Comparison of ENCODE assay signal across 8 mouse cellular contexts in the genomic region with DNA sequence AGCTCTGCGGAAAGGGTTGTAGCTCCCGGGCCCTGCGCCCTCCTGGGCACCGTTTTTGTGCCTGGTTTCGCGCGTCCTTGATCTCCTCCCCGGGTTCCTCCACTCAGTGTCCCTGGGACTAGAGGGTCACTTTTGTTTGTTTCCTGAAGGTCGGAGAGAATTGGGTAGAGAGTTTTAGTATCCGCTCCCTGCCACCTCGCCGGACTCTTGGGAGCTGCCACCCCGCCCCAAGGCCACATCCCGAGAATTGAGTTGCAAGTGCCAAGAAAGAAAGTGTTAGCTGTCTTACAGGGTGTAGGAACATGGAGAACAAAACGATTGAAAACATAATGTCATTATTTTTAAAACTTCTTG. TPM values are rescaled to one million over a fixed set of nuclear protein-coding genes. Genes with fewer than 3 reads are reported as not detected.
A peak's percentile ranks its signal among the peaks of the same experiment; 100 is the strongest.
DNase-seq lines count a peak whose midpoint lies in the region; ATAC-seq and TF ChIP-seq lines count a peak whose summit lies in the region.

No protein-coding gene starts in this region.

- peak overlapping the region; percentile 93 for H3K9ac ChIP-seq in limb, embryonic 13.5 days
- H3K9ac ChIP-seq in stomach, embryonic 14.5 days (replicated peaks; ENCODE audit: low read depth, low read length): peak overlapping the region; percentile 94

- peak overlapping the region; percentile 71 for H3K4me2 ChIP-seq in limb, embryonic 13.5 days (replicated peaks)
- peak overlapping the region; percentile 84 for H3K4me2 ChIP-seq in stomach, embryonic 14.5 days (replicated peaks; ENCODE audit: low read depth, low read length)

- peaks cover 3% of the 10 kb centered on the region for H3K4me1 ChIP-seq in spleen, adult 2 months (ENCODE audit: control insufficient read depth, insufficient read depth, insufficient read length)
- peaks cover 26% of the 10 kb centered on the region for H3K4me1 ChIP-seq in limb, embryonic 13.5 days
- H3K4me1 ChIP-seq in stomach, embryonic 14.5 days (ENCODE audit: control insufficient read depth, insufficient read depth, low read length): peaks cover 5% of the 10 kb centered on the region; the same call in 1 of the 2 replicates

- no peak for TF ChIP-seq CTCF in spleen, adult 2 months (IDR thresholded peaks at IDR 0.05; ENCODE audit: extremely low read depth, insufficient read depth, insufficient read length, insufficient replicate concordance)

- H3K27me3 ChIP-seq in spleen, adult 2 months (ENCODE audit: control insufficient read depth, insufficient read depth, low read length): no peaks in the 10 kb centered on the region
- H3K27me3 ChIP-seq in limb, embryonic 13.5 days: no peaks in the 10 kb centered on the region
- no peaks in the 10 kb centered on the region for H3K27me3 ChIP-seq in stomach, embryonic 14.5 days (ENCODE audit: control insufficient read depth, insufficient read depth, low read length)

- under 1% methylated on average over 15 of the region's 15 CpGs for WGBS in spleen, adult 2 months
- WGBS in limb, embryonic 13.5 days: under 1% methylated on average over 15 of the region's 15 CpGs
- under 1% methylated on average over 15 of the region's 15 CpGs for WGBS in stomach, embryonic 14.5 days

- TF ChIP-seq POLR2A in spleen, adult 2 months (IDR thresholded peaks at IDR 0.05; ENCODE audit: low read depth, low read length): no peak

- no peak; the same call in 1 of the 2 replicates for ATAC-seq in limb, embryonic 13.5 days (ENCODE audit: low FRiP score, low read depth)
- ATAC-seq in stomach, embryonic 14.5 days (ENCODE audit: insufficient number of reproducible peaks, insufficient read depth, low FRiP score, low read depth): no peak

- H3K27ac ChIP-seq in spleen, adult 2 months (ENCODE audit: insufficient read depth, low read length): peak overlapping the region; percentile 57
- peak overlapping the region; percentile 81 for H3K27ac ChIP-seq in limb, embryonic 13.5 days
- peak overlapping the region; percentile 86 for H3K27ac ChIP-seq in stomach, embryonic 14.5 days (ENCODE audit: low read length)

- no peaks in the 10 kb centered on the region for H3K9me3 ChIP-seq in limb, embryonic 13.5 days
- no peaks in the 10 kb centered on the region for H3K9me3 ChIP-seq in stomach, embryonic 14.5 days (ENCODE audit: control insufficient read depth, low read depth, low read length)

- DNase-seq in adrenal gland, postnatal 36 days: peak; percentile 62 to 67
- no peak for DNase-seq in adrenal gland, adult (ENCODE audit: inconsistent age in 2 of 2, low spot score in 1 of 2)
- DNase-seq in spleen, adult 2 months (ENCODE audit: low read depth in 1 of 2, low spot score in 2 of 2): no peak
- no peak for DNase-seq in spleen, adult 12 weeks (ENCODE audit: low spot score)
- DNase-seq in right cerebral cortex, adult 18-20 months: no peak
- no peak for DNase-seq in Muller cell, postnatal 12 days (ENCODE audit: inconsistent ontology term)

- peak overlapping the region; percentile 83 for H3K4me3 ChIP-seq in spleen, adult 2 months (ENCODE audit: extremely low read depth, insufficient read depth, insufficient read length)
- peak overlapping the region; percentile 92 for H3K4me3 ChIP-seq in limb, embryonic 13.5 days
- H3K4me3 ChIP-seq in stomach, embryonic 14.5 days (ENCODE audit: low read depth, low read length): peak overlapping the region; percentile 99

- no peaks in the 10 kb centered on the region for H3K36me3 ChIP-seq in spleen, adult 2 months (ENCODE audit: control insufficient read depth, insufficient read depth, low read length)
- H3K36me3 ChIP-seq in limb, embryonic 13.5 days: no peaks in the 10 kb centered on the region
- no peaks in the 10 kb centered on the region for H3K36me3 ChIP-seq in stomach, embryonic 14.5 days (ENCODE audit: control insufficient read depth, insufficient read depth, low read length)

RNA-seq across cellular contexts. Expression of gene Calu, which starts 0.5 kb away (rescaled TPM):
- 100 to 1,000 TPM; 139 to 152 TPM for total RNA-seq in adrenal gland, postnatal 36 days (2021)
- 12.2 and 14.9 TPM in 2 replicates for polyA plus RNA-seq in spleen, adult 2 months (2012; rRNA removed)
- 436 and 476 TPM in 2 replicates for polyA plus RNA-seq in limb, embryonic 13.5 days (2015; fragmentation: Nextera tagmentation; extraction: Ambion mirVana)
- polyA plus RNA-seq in stomach, embryonic 14.5 days (2014; fragmentation: Nextera tagmentation; extraction: Ambion mirVana): 384 and 413 TPM in 2 replicates

RNA-seq across cellular contexts. Expression of gene Fam71f1, which starts 29.4 kb away (rescaled TPM):
- not detected for total RNA-seq in adrenal gland, postnatal 36 days (2021)
- not detected in 2 replicates for polyA plus RNA-seq in spleen, adult 2 months (2012; rRNA removed)
- 0.14 and 0.20 TPM in 2 replicates for polyA plus RNA-seq in limb, embryonic 13.5 days (2015; fragmentation: Nextera tagmentation; extraction: Ambion mirVana)
- not detected in 2 replicates for polyA plus RNA-seq in stomach, embryonic 14.5 days (2014; fragmentation: Nextera tagmentation; extraction: Ambion mirVana)

RNA-seq across cellular contexts. Expression of gene Opn1sw, which starts 39.9 kb away (rescaled TPM):
- not detected for total RNA-seq in adrenal gland, postnatal 36 days (2021)
- polyA plus RNA-seq in spleen, adult 2 months (2012; rRNA removed): not detected in 2 replicates
- 0.56 and 1.2 TPM in 2 replicates for polyA plus RNA-seq in limb, embryonic 13.5 days (2015; fragmentation: Nextera tagmentation; extraction: Ambion mirVana)
- 1.3 and 1.5 TPM in 2 replicates for polyA plus RNA-seq in stomach, embryonic 14.5 days (2014; fragmentation: Nextera tagmentation; extraction: Ambion mirVana)

RNA-seq across cellular contexts. Expression of gene Ccdc136, which starts 47.8 kb away (rescaled TPM):
- total RNA-seq in adrenal gland, postnatal 36 days (2021): 1 to 10 TPM; 3.3 to 3.9 TPM
- 0.05 and 0.23 TPM in 2 replicates for polyA plus RNA-seq in spleen, adult 2 months (2012; rRNA removed)
- polyA plus RNA-seq in limb, embryonic 13.5 days (2015; fragmentation: Nextera tagmentation; extraction: Ambion mirVana): 28.2 and 31.6 TPM in 2 replicates
- polyA plus RNA-seq in stomach, embryonic 14.5 days (2014; fragmentation: Nextera tagmentation; extraction: Ambion mirVana): 22.0 and 29.5 TPM in 2 replicates

Comparison
In these comparisons a context has a peak if more than half of its experiments do, and no peak if none do; other contexts are left out.
1. DNase-seq: peak in adrenal gland, postnatal 36 days (2 of 2); none in adrenal gland, adult (0 of 2), spleen, adult 2 months (0 of 2), spleen, adult 12 weeks (single experiment), right cerebral cortex, adult 18-20 months (single experiment) and Muller cell, postnatal 12 days (single experiment).
2. RNA of gene Calu, which starts 0.5 kb away (polyA plus RNA-seq): 436 to 476 TPM in limb, embryonic 13.5 days and 384 to 413 TPM in stomach, embryonic 14.5 days; 12.2 to 14.9 TPM in spleen, adult 2 months; every median in the first group is over 10 times any median in the second.
3. Peak in every context shown above with its lines, with median percentiles within 50 percentile points of each other: H3K27ac ChIP-seq and H3K4me3 ChIP-seq.